Mouse (Mus musculus): ENCODE measurements around the gene Neb.

GRCm38 (mm10) chr2:52390415-52390975 lies 12.2 kb upstream of the Neb start:
- TF ChIP-seq CTCF (conservative IDR thresholded peaks at IDR 0.05; ENCODE audit: low read length), result no peak
- TF ChIP-seq POU5F1 (IDR thresholded peaks at IDR 0.05; ENCODE audit: borderline replicate concordance, low read length), result no peak
